12 mouse cellular contexts compared by ENCODE assay signal in genomic region chr10:12853776-12854175, GRCm38 (mm10). TPM values are rescaled to one million over a fixed set of nuclear protein-coding genes. Genes with fewer than 3 reads are reported as not detected.
DNase-seq lines count a peak whose midpoint lies in the region; ATAC-seq and TF ChIP-seq lines count a peak whose summit lies in the region.
"Had no signal": no experiment of that assay in that cellular context is flagged by ENCODE, and none has a peak within 500 bp of the region (broad histone marks: within the 10 kb centered on the region; RNA-seq: fewer than 3 reads in every experiment).

No protein-coding gene starts in this region.

- H3K9me3 ChIP-seq in kidney, embryonic 16.5 days (ENCODE audit: low read length): no peaks in the 10 kb centered on the region
- no peaks in the 10 kb centered on the region for H3K9me3 ChIP-seq in stomach, embryonic 15.5 days
- H3K9me3 ChIP-seq in hindbrain, embryonic 11.5 days (ENCODE audit: control insufficient read depth, low read length): no peaks in the 10 kb centered on the region
- H3K9me3 ChIP-seq: midbrain, embryonic 13.5 days had no signal

- WGBS in heart, adult 2 months: 71% methylated on average over 6 of the region's 6 CpGs
- WGBS in kidney, embryonic 16.5 days: 66% methylated on average over 6 of the region's 6 CpGs
- 77% methylated on average over 6 of the region's 6 CpGs for WGBS in stomach, embryonic 15.5 days
- 80% methylated on average over 6 of the region's 6 CpGs for WGBS in hindbrain, embryonic 11.5 days

- no peak for TF ChIP-seq CTCF in heart, adult 2 months (IDR thresholded peaks at IDR 0.05)

- TF ChIP-seq POLR2A in heart, adult 2 months (IDR thresholded peaks at IDR 0.05; ENCODE audit: insufficient read depth, low read depth, low read length): no peak

- peak overlapping the region; percentile 49 for H3K27ac ChIP-seq in heart, adult 2 months
- peak overlapping the region; percentile 87 for H3K27ac ChIP-seq in kidney, embryonic 16.5 days (ENCODE audit: low read length)
- H3K27ac ChIP-seq in stomach, embryonic 15.5 days: peak overlapping the region; percentile 74; the same call in 1 of the 2 replicates
- H3K27ac ChIP-seq in hindbrain, embryonic 11.5 days (ENCODE audit: low read depth, low read length): no peak overlapping the region
- H3K27ac ChIP-seq: midbrain, embryonic 13.5 days had no signal

- no peak overlapping the region for H3K9ac ChIP-seq in heart, adult 2 months (ENCODE audit: low read depth, low read length)
- no peak overlapping the region for H3K9ac ChIP-seq in kidney, embryonic 16.5 days (replicated peaks; ENCODE audit: low read length)
- no peak overlapping the region for H3K9ac ChIP-seq in stomach, embryonic 15.5 days
- no peak overlapping the region for H3K9ac ChIP-seq in hindbrain, embryonic 11.5 days (ENCODE audit: low read depth, low read length)
- H3K9ac ChIP-seq: midbrain, embryonic 13.5 days had no signal

- peaks cover 4% of the 10 kb centered on the region; the same call in 1 of the 2 replicates for H3K36me3 ChIP-seq in heart, adult 2 months (ENCODE audit: control insufficient read depth, insufficient read depth, low read length)
- H3K36me3 ChIP-seq in kidney, embryonic 16.5 days (ENCODE audit: insufficient read depth, low read length): no peaks in the 10 kb centered on the region
- 0 out of 2 replicates have a peak, but pooled peaks cover 4% of the 10 kb centered on the region for H3K36me3 ChIP-seq in stomach, embryonic 15.5 days
- H3K36me3 ChIP-seq in hindbrain, embryonic 11.5 days (ENCODE audit: control insufficient read depth, insufficient read depth, low read length): no peaks in the 10 kb centered on the region
- H3K36me3 ChIP-seq: midbrain, embryonic 13.5 days had no signal

- no peak overlapping the region for H3K4me2 ChIP-seq in kidney, embryonic 16.5 days (replicated peaks; ENCODE audit: low read depth, low read length)
- 0 out of 2 replicates have a peak overlapping the region, but pooled peaks have one; percentile 34 for H3K4me2 ChIP-seq in stomach, embryonic 15.5 days
- no peak overlapping the region for H3K4me2 ChIP-seq in hindbrain, embryonic 11.5 days (replicated peaks; ENCODE audit: low read depth, low read length)
- H3K4me2 ChIP-seq: midbrain, embryonic 13.5 days had no signal

- no peak for DNase-seq in heart, adult 2 months
- DNase-seq in heart, postnatal 36 days: no peak
- DNase-seq in kidney, postnatal 4 days: no peak
- peak; percentile 42 to 60 for DNase-seq in cerebellum, adult 18-20 months
- DNase-seq in ovary, adult 18-20 months (ENCODE audit: low spot score): no peak
- DNase-seq in hindbrain, embryonic 11.5 days (ENCODE audit: low spot score): no peak
- DNase-seq: retina, postnatal 1 day; thymus, postnatal 14 days had no signal

- H3K79me2 ChIP-seq in heart, adult 2 months (replicated peaks; ENCODE audit: control insufficient read depth, insufficient read depth, low read length): no peaks in the 10 kb centered on the region

- no peaks in the 10 kb centered on the region for H3K27me3 ChIP-seq in heart, adult 2 months (ENCODE audit: control insufficient read depth, insufficient read depth, low read length)
- H3K27me3 ChIP-seq in kidney, embryonic 16.5 days (ENCODE audit: insufficient read depth, low read length): no peaks in the 10 kb centered on the region
- H3K27me3 ChIP-seq in stomach, embryonic 15.5 days (replicated peaks): no peaks in the 10 kb centered on the region
- no peaks in the 10 kb centered on the region for H3K27me3 ChIP-seq in hindbrain, embryonic 11.5 days (ENCODE audit: control insufficient read depth, insufficient read depth, low read length)
- H3K27me3 ChIP-seq: midbrain, embryonic 13.5 days had no signal

- intact Hi-C loops in heart, adult 2 months (cut with DNase I): no loop called here
- intact Hi-C loops in heart, postnatal 36 days (cut with DNase I): no loop called here

- H3K4me1 ChIP-seq in heart, adult 2 months (ENCODE audit: control insufficient read depth, insufficient read depth, low read length): peaks cover 12% of the 10 kb centered on the region
- peaks cover 32% of the 10 kb centered on the region for H3K4me1 ChIP-seq in kidney, embryonic 16.5 days (ENCODE audit: insufficient read depth, low read length)
- peaks cover 10% of the 10 kb centered on the region for H3K4me1 ChIP-seq in stomach, embryonic 15.5 days
- H3K4me1 ChIP-seq in hindbrain, embryonic 11.5 days (replicated peaks; ENCODE audit: control insufficient read depth, insufficient read depth, low read length): no peaks in the 10 kb centered on the region
- H3K4me1 ChIP-seq: midbrain, embryonic 13.5 days had no signal

- no peak for TF ChIP-seq EP300 in heart, adult 2 months (IDR thresholded peaks at IDR 0.05; ENCODE audit: insufficient read depth, low read depth, low read length)

- ATAC-seq in kidney, embryonic 16.5 days (ENCODE audit: low FRiP score, low TSS enrichment): no peak
- no peak for ATAC-seq in stomach, embryonic 15.5 days (ENCODE audit: insufficient read depth, low FRiP score, low read depth)
- ATAC-seq in hindbrain, embryonic 11.5 days (ENCODE audit: low FRiP score): no peak
- ATAC-seq: lung, postnatal 0 days; midbrain, embryonic 13.5 days had no signal

- no peak overlapping the region for H3K4me3 ChIP-seq in heart, adult 2 months
- H3K4me3 ChIP-seq in kidney, embryonic 16.5 days (ENCODE audit: low read length): no peak overlapping the region
- no peak overlapping the region for H3K4me3 ChIP-seq in stomach, embryonic 15.5 days (replicated peaks)
- no peak overlapping the region for H3K4me3 ChIP-seq in hindbrain, embryonic 11.5 days (ENCODE audit: low read depth, low read length)
- H3K4me3 ChIP-seq: midbrain, embryonic 13.5 days had no signal

RNA-seq across cellular contexts. Expression of gene Utrn, which starts 15.4 kb away (rescaled TPM):
- total RNA-seq in heart, adult 2 months (2021): 10 to 100 TPM; 61.8 to 68.1 TPM
- polyA plus RNA-seq in heart, adult 2 months (2012; rRNA removed): 18.8 and 33.4 TPM in 2 replicates
- total RNA-seq in heart, postnatal 36 days (2021): 10 to 100 TPM; 65.5 to 73.0 TPM
- 76.0 and 88.1 TPM in 2 replicates for polyA plus RNA-seq in kidney, embryonic 16.5 days (2015; fragmentation: Nextera tagmentation; extraction: Ambion mirVana)
- polyA plus RNA-seq in stomach, embryonic 15.5 days (2015; fragmentation: Nextera tagmentation; extraction: Ambion mirVana): 68.1 and 72.2 TPM in 2 replicates
- 40.2 and 54.7 TPM in 2 replicates for polyA plus RNA-seq in hindbrain, embryonic 11.5 days (2014; fragmentation: Nextera tagmentation; extraction: Ambion mirVana)

Comparison
In these comparisons a context has a peak if more than half of its experiments do, and no peak if none do; other contexts are left out.
1. DNase-seq: peak in cerebellum, adult 18-20 months (2 of 2); none in heart, adult 2 months (0 of 2), heart, postnatal 36 days (0 of 2), kidney, postnatal 4 days (0 of 2), ovary, adult 18-20 months (single experiment) and hindbrain, embryonic 11.5 days (single experiment).